Mouse (Mus musculus) lung, adult 2 months (tissue): Measurements from ENCODE around the gene Fxyd6.

Experiments
- CTCF ChIP-seq: fragments of 200-500 bp; IDR thresholded peaks from 2 replicates; pipeline ENCODE4 v1.5.1; 2011; ENCODE audit warnings: mild to moderate bottlenecking, low read length, control low read depth; ENCODE audit not compliant: insufficient read depth
- POLR2A ChIP-seq: fragments of 200-500 bp; IDR thresholded peaks from 2 replicates; pipeline ENCODE4 v1.6.1; 2011; ENCODE audit warnings: low read depth, mild to moderate bottlenecking, control low read depth, low read length, borderline replicate concordance; ENCODE audit errors: extremely low read depth

DNA sequence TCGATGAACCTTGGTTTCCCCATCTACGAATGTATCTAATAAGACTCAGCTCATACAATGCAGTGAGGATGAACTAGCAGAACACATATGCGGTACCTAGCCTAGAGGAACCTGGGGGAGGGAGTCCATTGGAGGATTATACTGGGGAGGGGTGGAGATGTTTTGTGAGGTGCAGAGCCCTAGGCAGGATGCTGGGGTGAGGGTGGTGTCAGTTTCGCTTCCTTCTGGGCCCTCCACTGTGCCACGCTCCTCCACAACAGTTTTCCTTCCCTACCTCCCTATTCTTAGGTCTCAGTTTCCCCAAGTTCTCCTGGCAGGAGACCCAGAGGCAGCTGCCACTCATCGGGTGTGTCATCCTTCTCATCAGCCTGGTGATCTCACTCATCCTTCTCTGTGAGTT is 40.4 kb upstream of the Fxyd6 start:
- TF ChIP-seq CTCF, result no peak
- no peak for TF ChIP-seq POLR2A
